Mouse (Mus musculus): ENCODE results near the gene Fcor. TPM values are rescaled to one million over a fixed set of nuclear protein-coding genes. Genes with fewer than 3 reads are reported as not detected.

The Fcor gene
- 8.3 and 8.9 TPM in 2 replicates for polyA plus RNA-seq (2015; fragmentation: Nextera tagmentation; extraction: Ambion mirVana)

DNA sequence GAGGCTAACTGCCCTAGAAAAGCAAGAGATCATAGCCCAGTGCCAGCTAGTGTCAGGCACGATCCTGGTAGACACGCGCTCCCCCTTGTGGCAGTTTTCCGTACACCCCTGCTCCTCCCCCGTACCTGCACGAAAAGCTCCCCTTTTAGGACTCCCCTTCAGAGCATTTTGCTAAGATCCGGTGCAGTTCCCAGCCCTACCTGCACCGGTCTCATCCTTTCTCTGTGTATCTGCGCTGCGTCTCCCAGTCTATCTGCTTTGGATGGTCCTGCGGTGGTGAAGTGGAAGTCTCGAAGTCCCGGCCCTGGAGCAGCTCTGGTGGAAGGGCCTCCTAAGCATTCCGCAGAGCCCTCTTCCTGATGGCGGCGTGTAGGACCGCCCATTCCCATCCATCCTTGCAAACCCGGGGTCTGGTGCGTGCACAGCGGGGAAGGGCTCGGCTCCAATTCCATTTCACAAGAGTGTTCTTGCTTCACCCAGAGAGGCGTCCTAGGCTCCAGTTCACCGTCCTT, at the start of gene Fcor:
Gene Fcor (minus strand): TSS at position 383 of the 512 bp plus-strand sequence.
- peak within 1 kb of the TSS; percentile 44 for H3K4me3 ChIP-seq (replicated peaks; ENCODE audit: low read depth, low read length)
- no peaks in the 10 kb centered on the region for H3K4me1 ChIP-seq (replicated peaks; ENCODE audit: insufficient read depth, low read length)
- H3K36me3 ChIP-seq (ENCODE audit: insufficient read depth, low read length): no peaks in the 10 kb centered on the region
- peak within 1 kb of the TSS; percentile 75 for H3K4me2 ChIP-seq (ENCODE audit: low read length)
- WGBS: 2% methylated on average over 23 of the region's 23 CpGs
- H3K9ac ChIP-seq (ENCODE audit: low read depth, low read length): peak within 1 kb of the TSS; percentile 58
- no peaks in the 10 kb centered on the region for H3K9me3 ChIP-seq (replicated peaks; ENCODE audit: low read length)
- ATAC-seq (replicated peaks; ENCODE audit: low FRiP score, low read depth) (peak; percentile 73), DNase-seq (ENCODE audit: low spot score) (peak; percentile 90)
- H3K27ac ChIP-seq: peak within 1 kb of the TSS; percentile 54; the same call in 1 of the 2 replicates
- peak; percentile 86 for TF ChIP-seq CTCF (IDR thresholded peaks at IDR 0.05; ENCODE audit: low read depth)
- H3K27me3 ChIP-seq (ENCODE audit: insufficient read depth, low read length): no peaks in the 10 kb centered on the region

DNA sequence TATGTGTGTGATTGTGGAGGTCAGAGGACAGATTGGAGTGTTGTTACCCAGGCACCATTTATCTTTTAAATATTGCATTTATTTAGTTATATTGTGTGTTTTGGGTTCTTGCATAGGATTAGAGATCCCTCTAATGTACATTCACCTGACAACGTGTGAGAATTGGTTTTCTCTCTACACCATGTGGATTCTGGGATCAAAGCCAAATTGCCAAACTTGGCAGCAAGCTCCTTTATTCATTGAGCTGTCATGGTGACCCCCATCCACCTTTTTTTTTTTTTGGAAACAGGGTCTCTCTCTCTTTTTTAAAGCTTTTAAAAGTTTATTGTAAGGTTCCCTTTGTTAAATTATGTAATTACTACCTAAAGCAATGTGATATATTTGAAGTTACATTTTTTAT, 48.9 kb upstream of the Fcor start:
- H3K9me3 ChIP-seq (replicated peaks; ENCODE audit: low read length): no peaks in the 10 kb centered on the region
- no peak for TF ChIP-seq CTCF (IDR thresholded peaks at IDR 0.05; ENCODE audit: low read depth)
- H3K9ac ChIP-seq (ENCODE audit: low read depth, low read length): no peak overlapping the region
- no peaks in the 10 kb centered on the region for H3K36me3 ChIP-seq (ENCODE audit: insufficient read depth, low read length)
- H3K27ac ChIP-seq: no peak overlapping the region
- H3K4me1 ChIP-seq (replicated peaks; ENCODE audit: insufficient read depth, low read length): no peaks in the 10 kb centered on the region
- 35% methylated on average over 1 of the region's 1 CpGs for WGBS
- ATAC-seq (replicated peaks; ENCODE audit: low FRiP score, low read depth) (no peak), DNase-seq (ENCODE audit: low spot score) (no peak)
- no peaks in the 10 kb centered on the region for H3K27me3 ChIP-seq (ENCODE audit: insufficient read depth, low read length)
- H3K4me3 ChIP-seq (replicated peaks; ENCODE audit: low read depth, low read length): no peak overlapping the region
- no peak overlapping the region for H3K4me2 ChIP-seq (ENCODE audit: low read length)

DNA sequence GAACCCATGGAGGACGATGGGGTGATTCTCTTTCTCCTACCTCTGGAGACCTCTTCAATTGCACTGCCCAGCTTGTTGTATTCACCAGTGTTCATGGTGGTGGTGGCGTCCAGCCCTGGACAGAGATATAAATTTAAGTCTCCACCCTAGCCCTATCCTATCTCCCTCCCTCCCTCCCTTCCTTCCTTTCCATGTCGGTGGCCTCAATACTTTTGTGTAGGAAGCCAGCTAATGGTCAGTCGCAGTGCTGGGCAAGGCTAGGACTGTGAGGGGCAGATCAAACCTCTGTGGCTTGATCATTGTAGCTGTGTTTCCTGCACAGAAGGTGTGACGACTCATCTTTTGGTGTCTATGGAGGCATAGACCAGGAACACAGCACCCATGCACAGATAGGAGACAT, 48.4 kb upstream of the Fcor start, which contains the start of gene Clec4g:
Gene Clec4g (minus strand): TSS at position 101 of the 400 bp plus-strand sequence.
- TF ChIP-seq CTCF (IDR thresholded peaks at IDR 0.05; ENCODE audit: low read depth): no peak
- Histone ChIP-seq H3K27ac (no peak within 1 kb of the TSS), H3K9me3 (replicated peaks; ENCODE audit: low read length) (no peaks in the 10 kb centered on the region), H3K9ac (ENCODE audit: low read depth, low read length) (no peak within 1 kb of the TSS), H3K36me3 (ENCODE audit: insufficient read depth, low read length) (no peaks in the 10 kb centered on the region), H3K4me2 (ENCODE audit: low read length) (no peak within 1 kb of the TSS), H3K4me3 (replicated peaks; ENCODE audit: low read depth, low read length) (no peak within 1 kb of the TSS), H3K27me3 (ENCODE audit: insufficient read depth, low read length) (no peaks in the 10 kb centered on the region), H3K4me1 (replicated peaks; ENCODE audit: insufficient read depth, low read length) (no peaks in the 10 kb centered on the region)
- DNase-seq (ENCODE audit: low spot score): no peak
- WGBS: 66% methylated on average over 5 of the region's 5 CpGs
- no peak for ATAC-seq (replicated peaks; ENCODE audit: low FRiP score, low read depth)

GRCm38 (mm10) chr8:3718559-3718958, 46.4 kb upstream of the Fcor start:
- WGBS: 18% methylated on average over 14 of the region's 14 CpGs
- Histone ChIP-seq H3K4me2 (ENCODE audit: low read length) (no peak overlapping the region), H3K4me1 (replicated peaks; ENCODE audit: insufficient read depth, low read length) (no peaks in the 10 kb centered on the region), H3K36me3 (ENCODE audit: insufficient read depth, low read length) (no peaks in the 10 kb centered on the region), H3K9me3 (replicated peaks; ENCODE audit: low read length) (no peaks in the 10 kb centered on the region), H3K27ac (no peak overlapping the region), H3K4me3 (replicated peaks; ENCODE audit: low read depth, low read length) (no peak overlapping the region), H3K9ac (ENCODE audit: low read depth, low read length) (no peak overlapping the region), H3K27me3 (ENCODE audit: insufficient read depth, low read length) (no peaks in the 10 kb centered on the region)
- peak; percentile 93 for TF ChIP-seq CTCF (IDR thresholded peaks at IDR 0.05; ENCODE audit: low read depth)
- peak; percentile 63 for DNase-seq (ENCODE audit: low spot score)
- peak; percentile 77; the same call in 1 of the 2 replicates for ATAC-seq (replicated peaks; ENCODE audit: low FRiP score, low read depth)

DNA sequence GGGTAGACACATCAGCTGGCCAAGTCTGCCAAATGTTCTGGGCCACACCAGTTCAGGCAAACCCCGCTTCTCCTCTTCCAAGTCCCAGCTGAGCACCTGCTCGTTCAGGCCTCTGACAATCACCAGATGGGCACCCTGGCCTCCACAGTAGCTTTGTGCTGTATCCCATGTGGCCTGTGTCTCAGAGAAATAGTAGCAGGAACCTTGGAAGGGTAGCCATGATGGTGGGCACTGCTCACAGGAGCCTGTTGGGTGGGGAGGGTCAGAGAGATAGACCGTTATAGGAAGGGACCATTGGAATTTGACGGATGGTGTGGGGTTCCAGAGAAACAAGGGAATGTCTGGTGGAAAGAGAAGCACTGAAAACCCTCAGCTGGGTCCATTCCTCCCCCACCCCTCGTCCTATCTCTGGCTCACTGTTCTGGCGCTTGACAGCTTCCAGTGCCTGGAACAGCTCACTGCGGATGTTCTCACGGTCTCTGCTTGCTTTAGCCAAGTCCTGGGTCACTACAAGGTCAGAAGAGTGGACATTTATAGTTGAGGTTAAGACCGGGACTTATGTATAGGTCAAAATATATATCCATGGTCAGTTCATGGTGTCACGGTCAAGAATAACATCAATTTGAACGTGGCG, 45.3 kb upstream of the Fcor start:
- ATAC-seq (replicated peaks; ENCODE audit: low FRiP score, low read depth): no peak
- H3K36me3 ChIP-seq (ENCODE audit: insufficient read depth, low read length): no peaks in the 10 kb centered on the region
- WGBS: 54% methylated on average over 12 of the region's 12 CpGs

GRCm38 (mm10) chr8:3711646-3712045, 39.5 kb upstream of the Fcor start:
- H3K27me3 ChIP-seq (ENCODE audit: insufficient read depth, low read length): no peaks in the 10 kb centered on the region
- no peak overlapping the region for H3K4me2 ChIP-seq (ENCODE audit: low read length)
- whole genome bisulfite sequencing: 57% methylated on average over 2 of the region's 2 CpGs
- no peaks in the 10 kb centered on the region for H3K9me3 ChIP-seq (replicated peaks; ENCODE audit: low read length)
- DNase-seq (ENCODE audit: low spot score) (no peak), ATAC-seq (replicated peaks; ENCODE audit: low FRiP score, low read depth) (no peak)
- no peak overlapping the region for H3K9ac ChIP-seq (ENCODE audit: low read depth, low read length)
- H3K36me3 ChIP-seq (ENCODE audit: insufficient read depth, low read length): no peaks in the 10 kb centered on the region
- TF ChIP-seq CTCF (IDR thresholded peaks at IDR 0.05; ENCODE audit: low read depth): no peak
- no peak overlapping the region for H3K4me3 ChIP-seq (replicated peaks; ENCODE audit: low read depth, low read length)
- H3K27ac ChIP-seq: no peak overlapping the region
- no peaks in the 10 kb centered on the region for H3K4me1 ChIP-seq (replicated peaks; ENCODE audit: insufficient read depth, low read length)

More for the DNA sequence above, 45.3 kb upstream of the Fcor start:
- Histone ChIP-seq H3K27me3 (ENCODE audit: insufficient read depth, low read length) (no peaks in the 10 kb centered on the region), H3K4me2 (ENCODE audit: low read length) (no peak overlapping the region), H3K4me3 (replicated peaks; ENCODE audit: low read depth, low read length) (no peak overlapping the region), H3K9me3 (replicated peaks; ENCODE audit: low read length) (no peaks in the 10 kb centered on the region), H3K9ac (ENCODE audit: low read depth, low read length) (no peak overlapping the region), H3K4me1 (replicated peaks; ENCODE audit: insufficient read depth, low read length) (no peaks in the 10 kb centered on the region), H3K27ac (no peak overlapping the region)
- no peak for TF ChIP-seq CTCF (IDR thresholded peaks at IDR 0.05; ENCODE audit: low read depth)
- DNase-seq (ENCODE audit: low spot score): no peak

Data from kidney, postnatal 0 days (tissue).